Mouse (Mus musculus): ENCODE measurements around the gene Atp13a1. TPM values are rescaled to one million over a fixed set of nuclear protein-coding genes. Genes with fewer than 3 reads are reported as not detected.

The Atp13a1 gene
- polyA plus RNA-seq, 1 experiment from 2014 or later: 45.6 TPM

- WGBS: 96% methylated on average over 10 of the region's 10 CpGs
- Histone ChIP-seq H3K4me1 (ENCODE audit: control insufficient read depth, insufficient read depth, low read length) (no peaks in the 10 kb centered on the region; the same call in 1 of the 2 replicates), H3K9ac (ENCODE audit: low read length) (no peak overlapping the region), H3K4me2 (ENCODE audit: low read depth, low read length) (no peak overlapping the region), H3K36me3 (ENCODE audit: control insufficient read depth, insufficient read depth, low read length) (peaks cover 52% of the 10 kb centered on the region), H3K9me3 (replicated peaks; ENCODE audit: control insufficient read depth, low read length) (no peaks in the 10 kb centered on the region), H3K27me3 (ENCODE audit: control insufficient read depth, insufficient read depth, low read length) (no peaks in the 10 kb centered on the region), H3K27ac (ENCODE audit: low read length) (no peak overlapping the region), H3K4me3 (replicated peaks; ENCODE audit: low read length) (no peak overlapping the region)
- no peak for ATAC-seq (ENCODE audit: insufficient read depth, low FRiP score)
Measured at GRCm38 (mm10) chr8:69805086-69805485, 14.1 kb downstream of the Atp13a1 start.

GRCm38 (mm10) chr8:69805491-69805890, 14.5 kb downstream of the Atp13a1 start:
- H3K4me2 ChIP-seq (ENCODE audit: low read depth, low read length): no peak overlapping the region
- no peak overlapping the region for H3K27ac ChIP-seq (ENCODE audit: low read length)
- H3K4me3 ChIP-seq (replicated peaks; ENCODE audit: low read length): no peak overlapping the region
- no peak for ATAC-seq (ENCODE audit: insufficient read depth, low FRiP score)
- H3K36me3 ChIP-seq (ENCODE audit: control insufficient read depth, insufficient read depth, low read length): peaks cover 48% of the 10 kb centered on the region
- H3K9ac ChIP-seq (ENCODE audit: low read length): no peak overlapping the region
- no peaks in the 10 kb centered on the region for H3K27me3 ChIP-seq (ENCODE audit: control insufficient read depth, insufficient read depth, low read length)
- no peaks in the 10 kb centered on the region; the same call in 1 of the 2 replicates for H3K4me1 ChIP-seq (ENCODE audit: control insufficient read depth, insufficient read depth, low read length)
- 91% methylated on average over 9 of the region's 9 CpGs for WGBS
- no peaks in the 10 kb centered on the region for H3K9me3 ChIP-seq (replicated peaks; ENCODE audit: control insufficient read depth, low read length)

- Histone ChIP-seq H3K27me3 (ENCODE audit: control insufficient read depth, insufficient read depth, low read length) (no peaks in the 10 kb centered on the region), H3K9me3 (replicated peaks; ENCODE audit: control insufficient read depth, low read length) (no peaks in the 10 kb centered on the region), H3K9ac (ENCODE audit: low read length) (no peak overlapping the region), H3K4me2 (ENCODE audit: low read depth, low read length) (no peak overlapping the region), H3K36me3 (ENCODE audit: control insufficient read depth, insufficient read depth, low read length) (peaks cover 36% of the 10 kb centered on the region), H3K27ac (ENCODE audit: low read length) (no peak overlapping the region), H3K4me1 (ENCODE audit: control insufficient read depth, insufficient read depth, low read length) (no peaks in the 10 kb centered on the region; the same call in 1 of the 2 replicates), H3K4me3 (replicated peaks; ENCODE audit: low read length) (no peak overlapping the region)
- 87% methylated on average over 5 of the region's 5 CpGs for WGBS
- ATAC-seq (ENCODE audit: insufficient read depth, low FRiP score): no peak
Measured at GRCm38 (mm10) chr8:69807236-69807635, 16.3 kb downstream of the Atp13a1 start.

- H3K9ac ChIP-seq (ENCODE audit: low read length): peak within 1 kb of the TSS; percentile 69
- peak within 1 kb of the TSS; percentile 74 for H3K4me2 ChIP-seq (ENCODE audit: low read depth, low read length)
- H3K36me3 ChIP-seq (ENCODE audit: control insufficient read depth, insufficient read depth, low read length): peaks cover 29% of the 10 kb centered on the region
- peak within 1 kb of the TSS; percentile 50 for H3K4me3 ChIP-seq (replicated peaks; ENCODE audit: low read length)
- no peaks in the 10 kb centered on the region; the same call in 1 of the 2 replicates for H3K4me1 ChIP-seq (ENCODE audit: control insufficient read depth, insufficient read depth, low read length)
- 7% methylated on average over 27 of the region's 28 CpGs for WGBS
- H3K27ac ChIP-seq (ENCODE audit: low read length): no peak within 1 kb of the TSS
- no peaks in the 10 kb centered on the region for H3K27me3 ChIP-seq (ENCODE audit: control insufficient read depth, insufficient read depth, low read length)
- no peaks in the 10 kb centered on the region for H3K9me3 ChIP-seq (replicated peaks; ENCODE audit: control insufficient read depth, low read length)
- ATAC-seq (ENCODE audit: insufficient read depth, low FRiP score): peak; percentile 83
Measured at GRCm38 (mm10) chr8:69808094-69808863, 17.3 kb downstream of the Atp13a1 start, which contains the start of gene Gmip. Gene Gmip (plus strand): TSS chr8:69808679.

- 3% methylated on average over 23 of the region's 23 CpGs for WGBS
- ATAC-seq (ENCODE audit: insufficient read depth, low FRiP score): peak; percentile 42
- Histone ChIP-seq H3K36me3 (ENCODE audit: control insufficient read depth, insufficient read depth, low read length) (peaks cover 26% of the 10 kb centered on the region), H3K27ac (ENCODE audit: low read length) (no peak overlapping the region), H3K9ac (ENCODE audit: low read length) (peak overlapping the region; percentile 69), H3K4me1 (ENCODE audit: control insufficient read depth, insufficient read depth, low read length) (no peaks in the 10 kb centered on the region; the same call in 1 of the 2 replicates), H3K4me2 (ENCODE audit: low read depth, low read length) (peak overlapping the region; percentile 74), H3K4me3 (replicated peaks; ENCODE audit: low read length) (peak overlapping the region; percentile 50), H3K9me3 (replicated peaks; ENCODE audit: control insufficient read depth, low read length) (no peaks in the 10 kb centered on the region), H3K27me3 (ENCODE audit: control insufficient read depth, insufficient read depth, low read length) (no peaks in the 10 kb centered on the region)
Measured at GRCm38 (mm10) chr8:69808864-69809403, 18.0 kb downstream of the Atp13a1 start.

GRCm38 (mm10) chr8:69809820-69810219, 18.9 kb downstream of the Atp13a1 start:
- WGBS: 60% methylated on average over 3 of the region's 3 CpGs
- H3K36me3 ChIP-seq (ENCODE audit: control insufficient read depth, insufficient read depth, low read length): peaks cover 21% of the 10 kb centered on the region

GRCm38 (mm10) chr8:69814881-69815280, 23.9 kb downstream of the Atp13a1 start:
- Histone ChIP-seq H3K27ac (ENCODE audit: low read length) (no peak overlapping the region), H3K4me2 (ENCODE audit: low read depth, low read length) (no peak overlapping the region), H3K36me3 (ENCODE audit: control insufficient read depth, insufficient read depth, low read length) (no peaks in the 10 kb centered on the region; the same call in 1 of the 2 replicates), H3K4me1 (ENCODE audit: control insufficient read depth, insufficient read depth, low read length) (no peaks in the 10 kb centered on the region), H3K9me3 (replicated peaks; ENCODE audit: control insufficient read depth, low read length) (no peaks in the 10 kb centered on the region), H3K27me3 (ENCODE audit: control insufficient read depth, insufficient read depth, low read length) (no peaks in the 10 kb centered on the region), H3K9ac (ENCODE audit: low read length) (no peak overlapping the region), H3K4me3 (replicated peaks; ENCODE audit: low read length) (no peak overlapping the region)
- no peak for ATAC-seq (ENCODE audit: insufficient read depth, low FRiP score)
- WGBS: 87% methylated on average over 2 of the region's 2 CpGs

More at GRCm38 (mm10) chr8:69809820-69810219, 18.9 kb downstream of the Atp13a1 start:
- H3K9me3 ChIP-seq (replicated peaks; ENCODE audit: control insufficient read depth, low read length): no peaks in the 10 kb centered on the region
- ATAC-seq (ENCODE audit: insufficient read depth, low FRiP score): no peak
- H3K9ac ChIP-seq (ENCODE audit: low read length): no peak overlapping the region
- no peak overlapping the region for H3K4me3 ChIP-seq (replicated peaks; ENCODE audit: low read length)
- H3K4me2 ChIP-seq (ENCODE audit: low read depth, low read length): no peak overlapping the region
- no peaks in the 10 kb centered on the region; the same call in 1 of the 2 replicates for H3K4me1 ChIP-seq (ENCODE audit: control insufficient read depth, insufficient read depth, low read length)
- no peak overlapping the region for H3K27ac ChIP-seq (ENCODE audit: low read length)
- H3K27me3 ChIP-seq (ENCODE audit: control insufficient read depth, insufficient read depth, low read length): no peaks in the 10 kb centered on the region

- no peak overlapping the region for H3K27ac ChIP-seq (ENCODE audit: low read length)
- no peaks in the 10 kb centered on the region for H3K27me3 ChIP-seq (ENCODE audit: control insufficient read depth, insufficient read depth, low read length)
- no peaks in the 10 kb centered on the region; the same call in 1 of the 2 replicates for H3K36me3 ChIP-seq (ENCODE audit: control insufficient read depth, insufficient read depth, low read length)
- no peaks in the 10 kb centered on the region for H3K9me3 ChIP-seq (replicated peaks; ENCODE audit: control insufficient read depth, low read length)
- WGBS: 91% methylated on average over 4 of the region's 4 CpGs
- no peak for ATAC-seq (ENCODE audit: insufficient read depth, low FRiP score)
- H3K9ac ChIP-seq (ENCODE audit: low read length): no peak overlapping the region
- H3K4me2 ChIP-seq (ENCODE audit: low read depth, low read length): no peak overlapping the region
- H3K4me3 ChIP-seq (replicated peaks; ENCODE audit: low read length): no peak overlapping the region
- no peaks in the 10 kb centered on the region for H3K4me1 ChIP-seq (ENCODE audit: control insufficient read depth, insufficient read depth, low read length)
Measured at GRCm38 (mm10) chr8:69815396-69815795, 24.4 kb downstream of the Atp13a1 start.

- no peaks in the 10 kb centered on the region for H3K36me3 ChIP-seq (ENCODE audit: control insufficient read depth, insufficient read depth, low read length)
- H3K4me3 ChIP-seq (replicated peaks; ENCODE audit: low read length): no peak overlapping the region
- no peak overlapping the region for H3K27ac ChIP-seq (ENCODE audit: low read length)
- no peak overlapping the region for H3K4me2 ChIP-seq (ENCODE audit: low read depth, low read length)
- H3K9me3 ChIP-seq (replicated peaks; ENCODE audit: control insufficient read depth, low read length): no peaks in the 10 kb centered on the region
- no peak for ATAC-seq (ENCODE audit: insufficient read depth, low FRiP score)
- H3K27me3 ChIP-seq (ENCODE audit: control insufficient read depth, insufficient read depth, low read length): no peaks in the 10 kb centered on the region
- WGBS: 81% methylated on average over 9 of the region's 9 CpGs
- H3K4me1 ChIP-seq (ENCODE audit: control insufficient read depth, insufficient read depth, low read length): peaks cover 10% of the 10 kb centered on the region; the same call in 1 of the 2 replicates
- H3K9ac ChIP-seq (ENCODE audit: low read length): no peak overlapping the region
Measured at GRCm38 (mm10) chr8:69820466-69820865, 29.5 kb downstream of the Atp13a1 start.

Measured in stomach, embryonic 16.5 days (tissue).